Mouse (Mus musculus) heart, adult 2 months (tissue): ENCODE data around the gene Tspan2.

Source experiments
- CTCF ChIP-seq: fragments of 200-600 bp; IDR thresholded peaks from 2 replicates; pipeline ENCODE4 v1.8.1; 2022; ENCODE audit warnings: antibody characterized with exemption, mild to moderate bottlenecking, moderate library complexity
- EP300 ChIP-seq: fragments of 200-500 bp; IDR thresholded peaks from 2 replicates; pipeline ENCODE4 v1.6.1; 2011; ENCODE audit warnings: low read depth, low read length, control low read depth; ENCODE audit not compliant: insufficient read depth

- TF ChIP-seq CTCF = no peak
- no peak for TF ChIP-seq EP300
Measured at GRCm38 (mm10) chr3:102736436-102736835, 2.1 kb downstream of the Tspan2 start.
